Mouse (Mus musculus) pancreas, adult 10 weeks (tissue): ENCODE results near the gene Olfr92. TPM values are rescaled to one million over a fixed set of nuclear protein-coding genes. Genes with fewer than 3 reads are reported as not detected.

Source experiments
- polyA plus RNA-seq: library from polyadenylated mRNA; stranded (reverse); fragments of 350-450 nt; fragmentation: Illumina TruSeq; extraction: RNeasy Lipid Tissue Mini Kit (QIAGEN cat#74804); gene quantifications from one replicate; pipeline ENCODE4 v1.2.3, GENCODE M21; 2015; ENCODE audit warnings: low read depth, low replicate concordance; ENCODE audit not compliant: insufficient read depth

Olfr92 gene
- not detected for polyA plus RNA-seq

DNA sequence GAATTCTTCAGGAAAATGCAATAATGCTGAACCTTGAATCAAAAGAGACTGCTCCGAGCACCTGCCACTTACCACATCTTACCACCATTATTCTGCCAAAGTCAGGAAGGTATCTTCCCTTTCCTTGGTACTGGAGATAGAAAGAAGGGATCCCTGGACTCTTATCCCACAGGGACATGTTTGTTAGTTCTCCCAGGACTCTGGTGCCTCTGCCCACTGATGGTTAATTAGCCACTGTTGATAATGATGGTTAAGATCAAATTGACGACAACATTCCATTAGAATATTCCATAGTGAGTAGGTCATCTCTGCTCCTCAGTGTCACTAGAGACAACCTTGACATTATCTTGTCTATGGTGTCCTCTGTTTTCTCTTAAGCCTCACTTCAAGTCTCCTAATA is at the start of gene Olfr92:
Olfr92 (minus strand) TSS at position 101 of the 400 bp plus-strand sequence.

DNA sequence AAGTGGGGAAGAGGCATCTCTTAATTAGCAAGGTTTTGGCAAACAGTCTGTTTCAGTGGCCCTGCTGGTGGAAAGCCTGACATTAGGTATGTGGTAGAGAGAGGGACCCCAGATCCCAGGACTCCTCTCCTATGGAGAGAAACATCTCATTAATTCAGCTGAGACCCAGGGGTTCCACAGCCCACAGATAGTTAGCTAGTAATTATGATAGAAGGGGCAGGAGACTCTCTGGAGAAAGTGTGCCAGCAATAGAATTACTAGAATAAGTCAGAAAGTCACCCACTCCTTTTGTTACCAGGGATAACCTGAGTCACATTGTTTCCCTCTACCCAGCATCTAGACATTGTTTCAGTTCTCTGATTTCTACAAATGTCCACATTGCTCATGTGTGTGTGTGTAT is 41.5 kb upstream of the Olfr92 start, which contains the start of gene Olfr93:
Olfr93 (minus strand) TSS at position 101 of the 400 bp plus-strand sequence.

DNA sequence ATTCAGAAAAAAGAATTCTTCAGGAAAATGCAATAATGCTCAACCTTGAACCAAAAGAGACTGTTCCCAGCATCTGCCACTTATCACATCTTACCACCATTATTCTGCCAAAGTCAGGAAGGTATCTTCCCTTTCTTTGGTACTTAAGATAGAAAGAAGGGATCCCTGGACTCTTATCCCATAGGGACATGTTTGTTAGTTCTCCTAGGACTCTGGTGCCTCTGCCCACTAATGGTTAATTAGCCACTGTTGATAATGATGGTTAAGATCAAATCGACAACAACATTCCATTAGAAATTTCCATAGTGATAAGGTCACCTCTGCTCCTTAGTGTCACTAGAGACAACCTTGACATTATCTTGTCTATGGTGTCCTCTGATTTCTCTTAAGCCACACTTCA is 21.7 kb downstream of the Olfr92 start, which contains the start of gene Olfr91:
Olfr91 (minus strand) TSS at position 101 of the 400 bp plus-strand sequence.

GRCm38 (mm10) chr17:37088399-37088798 is 31.5 kb downstream of the Olfr92 start, which contains the start of gene Olfr90:
Gene Olfr90, minus strand, starts transcription at chr17:37088499.

Other genes starting within 250 kb of the Olfr92 start
- gene Trim40, start 230.0 kb downstream of the Olfr92 start, polyA plus RNA-seq = not detected
- not detected for gene Trim31, start 222.0 kb downstream of the Olfr92 start, polyA plus RNA-seq
- gene Rnf39, start 177.2 kb downstream of the Olfr92 start, polyA plus RNA-seq = 2.1 TPM
- gene Ppp1r11, start 168.3 kb downstream of the Olfr92 start, polyA plus RNA-seq = 11.8 TPM
- gene Znrd1, start 161.5 kb downstream of the Olfr92 start, polyA plus RNA-seq = 20.8 TPM
- gene Znrd1as, start 161.5 kb downstream of the Olfr92 start, polyA plus RNA-seq = 2.8 TPM
- not detected for gene 2410137M14Rik, start 138.9 kb downstream of the Olfr92 start, polyA plus RNA-seq
- gene H2-M5, start 130.6 kb downstream of the Olfr92 start, polyA plus RNA-seq = not detected
- gene Zfp57, start 118.9 kb downstream of the Olfr92 start, polyA plus RNA-seq = 3.3 TPM
- not detected for gene Mog, start 96.7 kb downstream of the Olfr92 start, polyA plus RNA-seq
- 12.4 TPM for gene Gabbr1, start 74.1 kb downstream of the Olfr92 start, polyA plus RNA-seq
- gene Olfr90, start 31.6 kb downstream of the Olfr92 start, polyA plus RNA-seq = not detected
- gene Olfr91, start 21.8 kb downstream of the Olfr92 start, polyA plus RNA-seq = not detected
- not detected for gene Olfr93, start 41.4 kb upstream of the Olfr92 start, polyA plus RNA-seq
- gene Ubd, start 73.8 kb upstream of the Olfr92 start, polyA plus RNA-seq = not detected
- gene Olfr94, start 80.9 kb upstream of the Olfr92 start, polyA plus RNA-seq = not detected
- gene Olfr95, start 93.0 kb upstream of the Olfr92 start, polyA plus RNA-seq = not detected
- not detected for gene Olfr96, start 100.1 kb upstream of the Olfr92 start, polyA plus RNA-seq
- not detected for gene Olfr97, start 117.2 kb upstream of the Olfr92 start, polyA plus RNA-seq
- not detected for gene Olfr98, start 143.7 kb upstream of the Olfr92 start, polyA plus RNA-seq
- 5.1 TPM for gene H2-M3, start 150.1 kb upstream of the Olfr92 start, polyA plus RNA-seq
- not detected for gene Olfr99, start 163.4 kb upstream of the Olfr92 start, polyA plus RNA-seq
- not detected for gene Olfr101, start 184.2 kb upstream of the Olfr92 start, polyA plus RNA-seq
- not detected for gene Olfr102, start 197.0 kb upstream of the Olfr92 start, polyA plus RNA-seq
- not detected for gene Olfr103, start 219.6 kb upstream of the Olfr92 start, polyA plus RNA-seq
- gene Olfr104-ps, start 239.5 kb upstream of the Olfr92 start, polyA plus RNA-seq = not detected